Mouse (Mus musculus) stomach, embryonic 16.5 days (tissue): Measurements from ENCODE around the gene Tlr13. TPM values are rescaled to one million over a fixed set of nuclear protein-coding genes. Genes with fewer than 3 reads are reported as not detected.
A peak's percentile ranks its signal among the peaks of the same experiment; 100 is the strongest.

Source experiments
- ATAC-seq: fragments of 200-750 bp; cut with Nextera tagmentation; 2 replicates; pipeline ENCODE4 v1.8.0; 2017; ENCODE audit warnings: moderate number of reproducible peaks, moderate TSS enrichment; ENCODE audit not compliant: insufficient read depth, low FRiP score
- H3K27ac ChIP-seq: fragments of 300-500 bp; sonication (generic); 2 replicates; pipeline ENCODE4 v1.5.1; 2014; ENCODE audit warnings: low read length
- H3K27me3 ChIP-seq: fragments of 300-500 bp; sonication (generic); 2 replicates; pipeline ENCODE4 v1.6.1; 2014; ENCODE audit warnings: low read length, control low read depth, mixed read lengths; ENCODE audit not compliant: control insufficient read depth, insufficient read depth
- H3K36me3 ChIP-seq: fragments of 300-500 bp; sonication (generic); 2 replicates; pipeline ENCODE4 v1.6.1; 2014; ENCODE audit warnings: low read length; ENCODE audit not compliant: control insufficient read depth, insufficient read depth
- H3K4me1 ChIP-seq: fragments of 300-500 bp; sonication (generic); 2 replicates; pipeline ENCODE4 v1.6.1; 2014; ENCODE audit warnings: low read length, control low read depth, mixed read lengths; ENCODE audit not compliant: control insufficient read depth, insufficient read depth
- H3K4me2 ChIP-seq: fragments of 300-500 bp; sonication (generic); 2 replicates; pipeline ENCODE4 v1.6.1; 2014; ENCODE audit warnings: low read depth, low read length, mixed read lengths
- H3K4me3 ChIP-seq: fragments of 300-500 bp; sonication (generic); replicated peaks from 2 replicates; pipeline ENCODE4 v1.5.1; 2014; ENCODE audit warnings: mild to moderate bottlenecking, low read length
- H3K9ac ChIP-seq: fragments of 300-500 bp; sonication (generic); 2 replicates; pipeline ENCODE4 v1.6.1; 2014; ENCODE audit warnings: low read length
- H3K9me3 ChIP-seq: fragments of 300-500 bp; sonication (generic); replicated peaks from 2 replicates; pipeline ENCODE4 v1.6.1; 2016; ENCODE audit warnings: low read length, control low read depth; ENCODE audit not compliant: control insufficient read depth
- WGBS: fragments of 180-500 bp; shearing (Covaris S2); extraction: QIAGEN DNeasy Blood & Tissue Kit; methylation state at CpG from one replicate; pipeline ENCODE4 v1.1.7; 2014; 5-methylcytosine and 5-hydroxymethylcytosine counted together
- polyA plus RNA-seq: library from polyadenylated mRNA; unstranded; fragments of >200 nt; fragmentation: Nextera tagmentation; extraction: Ambion mirVana; gene quantifications from 2 replicates; pipeline ENCODE4 v1.2.1, GENCODE M21; 2015

The Tlr13 gene
- polyA plus RNA-seq, 1 experiment from 2014 or later = 1.4 TPM

DNA sequence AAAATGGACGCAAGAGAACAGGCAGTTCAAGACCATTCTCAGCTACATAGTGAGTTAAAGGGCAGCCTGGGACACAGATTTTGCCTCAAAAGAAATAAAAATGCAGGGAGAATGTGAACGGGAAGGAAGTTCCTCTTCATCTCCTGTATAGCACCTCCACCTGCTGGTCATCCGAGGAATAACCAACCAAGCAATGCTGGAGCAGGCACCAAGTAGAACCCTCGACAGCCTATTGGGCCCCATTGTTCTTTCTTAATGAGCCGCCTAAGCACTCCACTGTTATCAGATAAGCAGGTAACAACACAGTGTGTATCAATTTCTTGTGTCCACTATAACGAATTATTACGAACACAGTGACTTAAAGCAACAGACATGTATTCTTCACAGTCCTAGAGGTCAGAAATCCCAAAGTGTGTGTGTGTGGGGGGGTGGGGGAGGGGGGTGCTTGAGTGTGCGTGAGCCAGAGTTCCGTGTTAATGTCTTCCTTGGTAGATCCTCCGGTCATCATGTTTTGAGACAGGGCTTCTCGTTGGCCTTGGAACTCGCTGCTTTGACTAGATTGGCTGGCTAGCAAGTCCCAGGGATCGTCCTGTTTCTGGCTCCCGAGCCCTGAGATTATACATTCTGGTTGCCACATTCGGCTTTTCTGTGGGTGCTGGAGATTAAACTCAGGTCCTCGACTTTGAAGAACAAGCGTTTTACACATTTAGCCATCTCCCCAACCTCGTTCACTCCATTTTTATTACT, 28.3 kb downstream of the Tlr13 start:
- peak overlapping the region; percentile 34 for H3K4me3 ChIP-seq
- H3K36me3 ChIP-seq = no peaks in the 10 kb centered on the region
- H3K9me3 ChIP-seq = no peaks in the 10 kb centered on the region
- H3K9ac ChIP-seq = peak overlapping the region; percentile 43; the same call in 1 of the 2 replicates
- 21% methylated on average over 18 of the region's 18 CpGs for WGBS
- H3K4me2 ChIP-seq = peak overlapping the region; percentile 44
- H3K27ac ChIP-seq = no peak overlapping the region
- ATAC-seq = peak; percentile 74
- no peaks in the 10 kb centered on the region for H3K27me3 ChIP-seq
- H3K4me1 ChIP-seq = no peaks in the 10 kb centered on the region

DNA sequence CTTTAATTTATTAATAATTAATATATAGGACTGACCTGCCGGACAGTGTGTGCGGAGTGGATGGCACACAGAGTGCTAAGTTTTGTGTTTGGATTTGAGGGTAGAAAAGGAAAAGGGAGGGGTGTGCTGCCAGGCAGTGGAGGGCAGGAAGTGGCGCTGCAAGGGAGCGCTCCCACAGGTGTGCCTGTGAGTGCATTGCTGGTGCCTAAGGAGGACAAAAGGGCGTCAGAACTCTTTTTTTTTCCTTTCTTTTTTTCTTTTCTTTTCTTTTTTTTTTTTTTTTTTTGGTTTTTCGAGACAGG, 28.8 kb downstream of the Tlr13 start:
- no peaks in the 10 kb centered on the region for H3K27me3 ChIP-seq
- H3K36me3 ChIP-seq = no peaks in the 10 kb centered on the region
- no peaks in the 10 kb centered on the region for H3K9me3 ChIP-seq
- 63% methylated on average over 5 of the region's 6 CpGs for WGBS
- ATAC-seq = no peak
- H3K4me3 ChIP-seq = peak overlapping the region; percentile 34; the same call in 1 of the 2 replicates
- H3K9ac ChIP-seq = peak overlapping the region; percentile 43; the same call in 1 of the 2 replicates
- H3K27ac ChIP-seq = no peak overlapping the region
- H3K4me1 ChIP-seq = no peaks in the 10 kb centered on the region
- H3K4me2 ChIP-seq = peak overlapping the region; percentile 44

GRCm38 (mm10) chrX:106176331-106176730, 33.3 kb downstream of the Tlr13 start:
- no peak for ATAC-seq
- 61% methylated on average over 9 of the region's 9 CpGs for WGBS
- no peaks in the 10 kb centered on the region for H3K4me1 ChIP-seq
- no peak overlapping the region for H3K4me2 ChIP-seq
- no peaks in the 10 kb centered on the region for H3K9me3 ChIP-seq
- no peak overlapping the region for H3K27ac ChIP-seq
- no peak overlapping the region for H3K4me3 ChIP-seq
- H3K27me3 ChIP-seq = no peaks in the 10 kb centered on the region
- H3K9ac ChIP-seq = no peak overlapping the region
- H3K36me3 ChIP-seq = no peaks in the 10 kb centered on the region

DNA sequence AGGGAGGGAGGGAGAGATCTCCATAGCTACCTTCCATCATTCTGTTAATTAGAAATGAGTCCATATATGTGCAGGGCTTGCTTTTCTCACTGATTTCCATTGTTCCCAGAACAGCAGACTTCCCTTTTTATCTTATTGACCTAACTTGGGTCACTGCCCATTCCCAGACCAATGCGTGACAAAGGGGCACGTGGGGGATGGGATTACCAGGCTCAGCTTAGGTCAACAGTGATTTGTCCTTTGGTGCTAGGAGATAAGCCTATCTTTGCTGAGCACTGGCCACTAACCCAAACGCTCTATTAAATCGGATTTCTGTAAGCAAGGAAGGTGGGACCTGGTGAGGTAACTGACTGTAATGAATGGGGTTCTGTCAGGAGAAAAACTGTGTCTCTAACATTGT, 41.3 kb downstream of the Tlr13 start:
- H3K4me2 ChIP-seq = no peak overlapping the region
- H3K4me1 ChIP-seq = peaks cover 12% of the 10 kb centered on the region; the same call in 1 of the 2 replicates
- H3K4me3 ChIP-seq = no peak overlapping the region
- H3K27ac ChIP-seq = no peak overlapping the region
- WGBS = 47% methylated on average over 4 of the region's 4 CpGs
- H3K36me3 ChIP-seq = no peaks in the 10 kb centered on the region
- no peaks in the 10 kb centered on the region for H3K27me3 ChIP-seq
- H3K9me3 ChIP-seq = no peaks in the 10 kb centered on the region
- ATAC-seq = no peak
- no peak overlapping the region for H3K9ac ChIP-seq

DNA sequence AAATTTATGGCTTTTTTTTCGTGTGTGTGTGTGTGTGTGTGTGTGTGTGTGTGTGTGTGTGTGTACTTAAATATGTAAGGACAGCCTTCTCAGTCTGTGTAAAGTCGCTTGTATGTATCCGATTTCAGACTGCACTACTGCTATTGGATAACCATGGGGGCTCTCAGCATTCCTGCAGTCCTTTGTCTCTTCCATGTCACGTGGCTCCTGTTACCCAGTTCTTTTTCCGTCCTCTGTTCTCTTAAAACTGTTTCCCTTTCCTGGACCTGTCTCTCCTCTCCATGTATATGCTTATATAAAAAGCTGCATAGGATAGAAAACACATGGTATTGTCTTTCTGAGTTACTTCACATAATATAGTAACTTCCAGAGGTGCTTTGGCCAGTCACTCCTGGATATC, 42.7 kb downstream of the Tlr13 start:
- H3K4me1 ChIP-seq = peaks cover 16% of the 10 kb centered on the region; the same call in 1 of the 2 replicates
- H3K9ac ChIP-seq = no peak overlapping the region
- ATAC-seq = no peak
- peak overlapping the region; percentile 47; the same call in 1 of the 2 replicates for H3K4me2 ChIP-seq
- 12% methylated on average over 5 of the region's 5 CpGs for WGBS
- no peaks in the 10 kb centered on the region for H3K9me3 ChIP-seq
- H3K27me3 ChIP-seq = no peaks in the 10 kb centered on the region
- no peaks in the 10 kb centered on the region for H3K36me3 ChIP-seq
- peak overlapping the region; percentile 84 for H3K27ac ChIP-seq
- H3K4me3 ChIP-seq = no peak overlapping the region

DNA sequence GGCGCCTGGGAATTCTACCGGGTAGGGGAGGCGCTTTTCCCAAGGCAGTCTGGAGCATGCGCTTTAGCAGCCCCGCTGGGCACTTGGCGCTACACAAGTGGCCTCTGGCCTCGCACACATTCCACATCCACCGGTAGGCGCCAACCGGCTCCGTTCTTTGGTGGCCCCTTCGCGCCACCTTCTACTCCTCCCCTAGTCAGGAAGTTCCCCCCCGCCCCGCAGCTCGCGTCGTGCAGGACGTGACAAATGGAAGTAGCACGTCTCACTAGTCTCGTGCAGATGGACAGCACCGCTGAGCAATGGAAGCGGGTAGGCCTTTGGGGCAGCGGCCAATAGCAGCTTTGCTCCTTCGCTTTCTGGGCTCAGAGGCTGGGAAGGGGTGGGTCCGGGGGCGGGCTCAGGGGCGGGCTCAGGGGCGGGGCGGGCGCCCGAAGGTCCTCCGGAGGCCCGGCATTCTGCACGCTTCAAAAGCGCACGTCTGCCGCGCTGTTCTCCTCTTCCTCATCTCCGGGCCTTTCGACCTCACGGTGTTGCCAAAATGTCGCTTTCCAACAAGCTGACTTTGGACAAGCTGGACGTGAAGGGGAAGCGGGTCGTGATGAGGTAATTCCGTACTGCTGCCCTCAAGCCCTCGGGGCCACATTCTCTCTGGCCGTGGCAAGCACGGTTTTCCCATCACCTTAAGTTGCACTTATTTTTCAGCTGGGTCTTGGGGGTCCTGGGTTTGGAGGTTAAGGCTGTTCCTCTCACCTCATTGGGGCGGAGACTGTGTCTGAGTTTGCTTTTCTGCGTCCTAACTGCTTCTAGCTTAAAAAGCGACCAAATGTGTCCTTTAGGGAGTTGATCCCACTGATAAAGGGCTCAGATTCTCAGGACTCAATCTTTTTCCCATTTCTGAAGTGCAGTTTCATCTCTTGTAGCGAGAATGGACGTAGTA, 44.0 kb downstream of the Tlr13 start, which contains the start of gene Pgk1:
Gene Pgk1, plus strand, starts transcription at position 388 of the 937 bp plus-strand sequence.
- peak; percentile 97 for ATAC-seq
- no peaks in the 10 kb centered on the region for H3K36me3 ChIP-seq
- peaks cover 16% of the 10 kb centered on the region; the same call in 1 of the 2 replicates for H3K4me1 ChIP-seq
- WGBS = 7% methylated on average over 46 of the region's 55 CpGs
- peak within 1 kb of the TSS; percentile 76 for H3K9ac ChIP-seq
- H3K4me3 ChIP-seq = peak within 1 kb of the TSS; percentile 66
- no peaks in the 10 kb centered on the region for H3K9me3 ChIP-seq
- H3K27me3 ChIP-seq = no peaks in the 10 kb centered on the region
- H3K27ac ChIP-seq = peak within 1 kb of the TSS; percentile 93
- H3K4me2 ChIP-seq = peak within 1 kb of the TSS; percentile 64

GRCm38 (mm10) chrX:106187737-106188136, 44.7 kb downstream of the Tlr13 start:
- H3K9me3 ChIP-seq = no peaks in the 10 kb centered on the region
- ATAC-seq = no peak
- H3K4me3 ChIP-seq = peak overlapping the region; percentile 66
- peaks cover 16% of the 10 kb centered on the region; the same call in 1 of the 2 replicates for H3K4me1 ChIP-seq
- no peaks in the 10 kb centered on the region for H3K27me3 ChIP-seq
- no peaks in the 10 kb centered on the region for H3K36me3 ChIP-seq
- H3K4me2 ChIP-seq = peak overlapping the region; percentile 64
- H3K27ac ChIP-seq = peak overlapping the region; percentile 78
- WGBS = 16% methylated on average over 12 of the region's 12 CpGs
- H3K9ac ChIP-seq = peak overlapping the region; percentile 76

GRCm38 (mm10) chrX:106189356-106189755, 46.4 kb downstream of the Tlr13 start:
- whole genome bisulfite sequencing = 69% methylated on average over 5 of the region's 5 CpGs
- H3K4me2 ChIP-seq = peak overlapping the region; percentile 64
- H3K4me3 ChIP-seq = peak overlapping the region; percentile 66
- H3K4me1 ChIP-seq = peaks cover 16% of the 10 kb centered on the region; the same call in 1 of the 2 replicates
- H3K36me3 ChIP-seq = no peaks in the 10 kb centered on the region
- no peak overlapping the region for H3K27ac ChIP-seq
- H3K9me3 ChIP-seq = no peaks in the 10 kb centered on the region
- H3K9ac ChIP-seq = peak overlapping the region; percentile 76; the same call in 1 of the 2 replicates
- no peaks in the 10 kb centered on the region for H3K27me3 ChIP-seq
- ATAC-seq = no peak

DNA sequence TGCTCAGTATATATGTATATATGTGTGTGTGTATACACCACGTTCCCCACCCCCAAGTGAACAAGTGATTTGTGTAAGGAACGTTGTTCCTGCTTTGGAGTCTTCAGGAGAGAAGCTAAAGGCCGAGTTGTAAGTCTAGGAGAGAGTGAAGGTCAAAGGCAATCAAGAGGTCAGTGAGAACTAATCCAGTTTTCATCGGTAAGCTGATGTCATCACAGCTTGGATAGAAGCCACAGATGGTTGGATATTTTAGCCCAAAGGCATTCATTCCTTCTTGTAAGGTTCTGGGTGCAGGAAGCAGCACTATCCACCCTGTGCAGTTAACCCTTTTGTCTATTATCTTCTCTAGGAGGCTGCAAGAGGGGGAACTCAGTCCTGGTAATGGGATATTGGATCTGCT, 47.1 kb downstream of the Tlr13 start:
- Histone ChIP-seq H3K9me3 (no peaks in the 10 kb centered on the region), H3K27ac (no peak overlapping the region), H3K9ac (no peak overlapping the region), H3K27me3 (no peaks in the 10 kb centered on the region), H3K4me3 (peak overlapping the region; percentile 66; the same call in 1 of the 2 replicates), H3K36me3 (no peaks in the 10 kb centered on the region), H3K4me2 (peak overlapping the region; percentile 64; the same call in 1 of the 2 replicates), H3K4me1 (peaks cover 16% of the 10 kb centered on the region; the same call in 1 of the 2 replicates)
- 43% methylated on average over 4 of the region's 4 CpGs for WGBS
- ATAC-seq = no peak
